In genomic region chr6:31356444-31357191, GRCm38 (mm10) we compare ENCODE assay signal across 10 mouse cellular contexts. TPM values are rescaled to one million over a fixed set of nuclear protein-coding genes. Genes with fewer than 3 reads are reported as not detected.
DNase-seq lines count a peak whose midpoint lies in the region; ATAC-seq and TF ChIP-seq lines count a peak whose summit lies in the region.
"Had no signal": no experiment of that assay in that cellular context is flagged by ENCODE, and none has a peak within 500 bp of the region (broad histone marks: within the 10 kb centered on the region; RNA-seq: fewer than 3 reads in every experiment).

No protein-coding gene starts in this region.

- TF ChIP-seq CTCF in layer of hippocampus, adult 2 months (conservative IDR thresholded peaks at IDR 0.05): no peak

- H3K27ac ChIP-seq in layer of hippocampus, adult 2 months: peak overlapping the region; percentile 78
- 0 out of 2 replicates have a peak overlapping the region, but pooled peaks have one; percentile 16 for H3K27ac ChIP-seq in midbrain, embryonic 14.5 days (replicated peaks; ENCODE audit: low read depth, low read length)
- H3K27ac ChIP-seq: liver, embryonic 15.5 days had no signal

- H3K9me3 ChIP-seq in midbrain, embryonic 14.5 days (ENCODE audit: control insufficient read depth, low read length): no peaks in the 10 kb centered on the region
- H3K9me3 ChIP-seq: liver, embryonic 15.5 days had no signal

- DNase-seq in layer of hippocampus, adult 2 months (ENCODE audit: low spot score in 2 of 2): no peak
- DNase-seq in layer of hippocampus, adult 8-10 months (ENCODE audit: low spot score in 2 of 2): no peak
- DNase-seq in gastrocnemius, postnatal 10 days: peak; percentile 17
- DNase-seq in heart, postnatal 14 days: peak; percentile 40 to 44
- no peak for DNase-seq in midbrain, embryonic 14.5 days
- DNase-seq in kidney, adult 18-20 months: no peak
- no peak for DNase-seq in adrenal gland, adult 18-20 months (ENCODE audit: low spot score in 2 of 2)
- DNase-seq: thymus, postnatal 36 days had no signal

- H3K4me2 ChIP-seq in midbrain, embryonic 14.5 days (ENCODE audit: low read length): no peak overlapping the region
- H3K4me2 ChIP-seq: liver, embryonic 15.5 days had no signal

- intact Hi-C loops in heart, postnatal 14 days (cut with DNase I): no loop called here

- H3K36me3 ChIP-seq in midbrain, embryonic 14.5 days (ENCODE audit: control insufficient read depth, insufficient read depth, low read length): no peaks in the 10 kb centered on the region
- H3K36me3 ChIP-seq: liver, embryonic 15.5 days had no signal

- peak; percentile 24; the same call in 1 of the 2 replicates for ATAC-seq in midbrain, embryonic 14.5 days (ENCODE audit: low FRiP score, low TSS enrichment)

- H3K4me3 ChIP-seq in layer of hippocampus, adult 2 months: no peak overlapping the region; the same call in 1 of the 2 replicates
- H3K4me3 ChIP-seq in midbrain, embryonic 14.5 days (replicated peaks; ENCODE audit: low read depth, low read length): no peak overlapping the region
- H3K4me3 ChIP-seq: liver, embryonic 15.5 days; myocyte had no signal

- no peaks in the 10 kb centered on the region for H3K4me1 ChIP-seq in midbrain, embryonic 14.5 days (ENCODE audit: control insufficient read depth, insufficient read depth, low read length)
- H3K4me1 ChIP-seq: liver, embryonic 15.5 days had no signal

- H3K9ac ChIP-seq in midbrain, embryonic 14.5 days (replicated peaks; ENCODE audit: low read length): no peak overlapping the region
- H3K9ac ChIP-seq: liver, embryonic 15.5 days had no signal

- no peaks in the 10 kb centered on the region for H3K27me3 ChIP-seq in midbrain, embryonic 14.5 days (ENCODE audit: control insufficient read depth, insufficient read depth, low read length)
- H3K27me3 ChIP-seq: liver, embryonic 15.5 days had no signal

- WGBS in midbrain, embryonic 14.5 days: 66% methylated on average over 26 of the region's 26 CpGs

RNA-seq across cellular contexts. Expression of gene Mkln1, which starts 41.9 kb away (rescaled TPM):
- total RNA-seq in layer of hippocampus, adult 2 months (2021): 100 to 1,000 TPM; 159 to 164 TPM
- 100 to 1,000 TPM; 160 to 192 (median 175) TPM for total RNA-seq in layer of hippocampus, adult 8-10 months (2022)
- total RNA-seq in gastrocnemius, postnatal 10 days (2021): 100 to 1,000 TPM; 104 to 118 TPM
- total RNA-seq in heart, postnatal 14 days (2021): 100 to 1,000 TPM; 180 to 188 TPM
- 126 and 154 TPM in 2 replicates for polyA plus RNA-seq in midbrain, embryonic 14.5 days (2014; fragmentation: Nextera tagmentation; extraction: Ambion mirVana)
- 100 to 1,000 TPM; 189 to 196 TPM for total RNA-seq in adrenal gland, adult 18-20 months (2021)

Comparison
In these comparisons a context has a peak if more than half of its experiments do, and no peak if none do; other contexts are left out.
1. DNase-seq: peak in gastrocnemius, postnatal 10 days (single experiment) and heart, postnatal 14 days (2 of 2); none in layer of hippocampus, adult 2 months (0 of 2), layer of hippocampus, adult 8-10 months (0 of 2), midbrain, embryonic 14.5 days (single experiment), kidney, adult 18-20 months (single experiment) and adrenal gland, adult 18-20 months (0 of 2).